Mouse (Mus musculus): Measurements from ENCODE around the gene Akr1c13. TPM values are rescaled to one million over a fixed set of nuclear protein-coding genes. Genes with fewer than 3 reads are reported as not detected.

Akr1c13 gene
- total RNA-seq, 2 experiments from 2014 or later, result 0.44 TPM; not detected in 1

DNA sequence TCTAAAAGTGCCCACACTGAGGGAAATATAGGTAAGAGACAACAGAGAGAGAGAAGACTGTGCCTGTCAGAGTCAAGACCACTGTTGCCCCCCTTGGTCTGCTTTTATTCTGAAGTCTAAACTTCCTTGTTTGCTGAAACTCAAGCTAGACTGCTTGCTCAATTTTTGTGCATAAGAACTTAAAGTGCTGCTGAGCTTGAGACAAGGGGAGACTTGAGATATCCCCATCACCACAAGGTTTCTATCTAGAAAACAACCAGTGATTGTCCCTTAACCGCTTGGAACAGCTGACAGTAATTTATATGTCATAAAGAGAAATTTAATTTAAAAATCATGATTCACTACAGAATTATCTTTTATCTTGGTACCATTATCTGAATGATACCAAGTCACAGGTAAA, 42.2 kb downstream of the Akr1c13 start:
- no peak for DNase-seq (ENCODE audit: low spot score in 2 of 2)
- intact Hi-C loops (cut with DNase I), result no loop called here

GRCm38 (mm10) chr13:4233536-4234172, 42.7 kb downstream of the Akr1c13 start:
- intact Hi-C loops (cut with DNase I), result no loop called here
- no peak for DNase-seq (ENCODE audit: low spot score in 2 of 2)

DNA sequence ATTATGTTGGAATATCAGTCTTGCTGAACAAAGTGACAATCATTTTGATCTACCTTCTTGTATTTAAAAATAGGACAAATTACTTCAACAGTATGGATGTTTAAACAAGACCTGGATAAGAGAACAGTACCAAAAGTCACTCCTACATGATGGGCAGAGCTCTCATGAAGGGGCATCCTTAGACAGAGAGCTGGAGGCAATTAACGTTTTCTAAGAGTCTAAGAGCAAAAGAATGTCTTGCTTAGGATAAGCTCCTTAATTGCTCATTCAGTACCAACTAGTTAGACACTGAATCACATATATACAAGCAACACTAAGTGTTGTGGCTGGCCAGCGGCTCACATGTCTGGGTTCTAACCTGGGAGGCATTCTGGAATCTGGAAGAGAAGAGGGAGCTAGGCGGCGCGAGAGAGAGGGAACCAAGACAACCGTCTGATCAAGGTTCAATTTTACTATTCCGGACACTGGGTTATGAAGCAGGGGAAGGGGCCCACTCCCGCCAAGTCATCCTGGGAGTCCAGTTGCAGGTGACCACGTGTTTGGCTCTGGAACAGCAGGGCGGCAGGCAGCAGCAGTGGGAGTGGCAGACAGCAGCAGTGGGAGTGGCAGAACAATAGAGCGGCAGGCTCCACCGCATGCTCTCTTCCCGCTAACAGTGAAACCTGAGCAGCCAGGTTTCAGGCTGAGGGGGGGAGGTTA, 54.1 kb downstream of the Akr1c13 start:
- no peak for DNase-seq (ENCODE audit: low spot score in 2 of 2)
- intact Hi-C loops (cut with DNase I), result no loop called here

GRCm38 (mm10) chr13:4249347-4249746, 58.4 kb downstream of the Akr1c13 start:
- DNase-seq (ENCODE audit: low spot score in 2 of 2), result no peak
- intact Hi-C loops (cut with DNase I), result no loop called here

Other genes with a start within 250 kb of the Akr1c13 start
- gene Ucn3, start 245.8 kb upstream of the Akr1c13 start, total RNA-seq (2021), result under 1 TPM in 1 of 2 experiments, not detected in 1; 0.27 TPM
- gene Akr1c14, start 142.1 kb upstream of the Akr1c13 start, total RNA-seq (2021), result 1 to 10 TPM in 1 of 2 experiments, under 1 TPM in 1; 0.82 to 2.3 TPM
- gene Akr1c18, start 40.5 kb upstream of the Akr1c13 start, total RNA-seq (2021), result 1 to 10 TPM; 1.1 to 1.4 TPM
- not detected for gene Akr1c19, start 37.5 kb downstream of the Akr1c13 start, total RNA-seq (2021)
- gene Akr1c12, start 88.3 kb downstream of the Akr1c13 start, total RNA-seq (2021), result not detected
- gene Akr1c6, start 243.2 kb downstream of the Akr1c13 start, total RNA-seq (2021), result not detected